Mouse (Mus musculus): Measurements from ENCODE around the gene Cenpu.

Cenpu gene

DNA sequence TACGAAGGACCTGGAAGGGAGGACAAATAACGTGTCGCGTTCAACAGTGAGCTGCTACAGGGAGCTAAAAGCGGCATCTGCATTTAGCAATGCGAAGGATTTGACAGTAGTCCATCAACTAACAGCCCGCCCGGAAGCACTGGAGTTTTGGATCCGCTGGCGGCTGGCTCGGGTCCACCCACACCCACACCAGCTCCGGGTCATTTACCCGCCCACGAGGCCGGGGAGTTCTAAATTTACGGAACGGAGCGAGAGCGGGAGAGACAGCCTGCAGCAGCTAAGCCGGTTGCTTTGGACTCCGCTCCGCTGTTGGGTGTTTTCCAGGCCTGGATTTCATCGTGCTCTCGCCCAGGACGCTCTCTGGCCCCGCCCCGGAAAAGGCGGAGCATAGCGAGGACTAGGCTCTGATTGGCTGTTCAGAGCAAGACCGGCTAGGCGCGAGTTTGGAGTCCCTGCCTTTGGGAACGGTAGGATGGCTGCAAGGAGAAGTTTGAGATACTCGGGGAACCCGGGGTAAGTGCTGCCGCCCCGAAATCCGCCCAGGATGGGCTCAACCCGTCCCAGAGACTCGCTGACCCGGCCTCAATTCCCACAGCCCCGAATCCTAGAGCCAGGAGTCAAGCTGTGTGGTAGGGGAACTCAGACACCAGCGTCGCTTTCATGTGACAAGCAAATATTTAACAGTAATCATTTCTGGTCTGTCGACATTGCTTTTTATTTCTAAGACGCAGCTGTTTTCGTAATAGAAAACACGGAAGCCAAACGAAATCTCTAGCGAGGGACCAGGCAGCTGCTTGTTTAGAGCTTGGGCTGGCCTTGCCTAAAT lies at the start of gene Cenpu:
TSS of gene Cenpu (plus strand) at position 414 of the 826 bp plus-strand sequence.
- in situ Hi-C loops (cut with MboI, MseI) = loop anchor here (5.0 to 25.0 kb wide), 5 partner anchors 80 to 810 kb away; partner anchors contain the start of genes Acsl1 (in 1 of the 2), Irf2 (in 1 of the 2) and Lrp2bp (in 1 of the 2)

GRCm38 (mm10) chr8:46502333-46503071 lies 49.3 kb upstream of the Cenpu start:
- in situ Hi-C loops (cut with MboI, MseI) = no loop called here

GRCm38 (mm10) chr8:46503072-46503695 lies 48.6 kb upstream of the Cenpu start:
- in situ Hi-C loops (cut with MboI, MseI) = no loop called here

GRCm38 (mm10) chr8:46504196-46504595 lies 47.6 kb upstream of the Cenpu start:
- in situ Hi-C loops (cut with MboI, MseI) = no loop called here

DNA sequence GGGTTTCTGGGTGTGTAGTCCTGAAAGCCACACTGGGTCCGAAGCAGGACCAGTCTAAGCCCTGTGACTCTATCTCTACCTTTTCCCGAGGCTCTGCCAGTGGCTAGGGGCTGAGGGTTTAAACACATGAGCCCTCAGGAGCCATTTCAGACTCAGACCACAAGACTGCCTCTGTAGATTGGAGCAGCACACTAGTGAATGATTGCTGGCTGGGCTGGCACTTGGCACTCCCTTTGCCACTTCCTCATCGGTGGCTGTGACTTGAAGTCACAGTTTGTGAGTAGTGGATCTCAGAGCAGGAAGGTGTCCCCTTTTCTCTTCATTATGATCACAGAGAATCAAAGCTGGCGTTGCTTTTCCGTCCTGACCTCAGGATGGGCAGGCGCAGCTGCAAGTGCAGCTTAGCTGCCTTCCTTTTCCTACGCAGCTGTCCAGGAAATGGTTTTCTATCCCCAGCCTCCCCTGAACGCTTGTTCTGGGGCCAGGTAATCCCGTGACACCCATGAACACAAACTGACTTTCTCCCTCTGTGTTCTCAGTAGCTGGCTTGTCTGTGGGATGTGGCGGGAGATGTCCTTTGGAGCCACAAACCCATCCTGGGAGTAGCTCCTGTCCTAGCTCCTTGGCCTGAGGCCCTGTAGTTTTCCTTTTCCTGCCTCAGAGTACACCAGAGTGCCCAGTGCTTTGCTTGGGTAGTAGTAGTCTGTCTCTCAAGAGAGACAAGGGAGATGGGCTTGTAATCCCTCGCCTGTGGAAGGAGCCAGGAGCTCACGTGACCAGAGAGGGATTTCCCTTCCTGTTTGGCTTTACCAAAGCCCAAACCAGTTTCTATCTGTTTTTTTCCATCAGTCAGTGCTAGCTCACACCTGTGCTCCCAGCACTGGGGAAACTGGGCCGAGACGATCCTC lies 43.1 kb upstream of the Cenpu start:
- in situ Hi-C loops (cut with MboI, MseI) = no loop called here

DNA sequence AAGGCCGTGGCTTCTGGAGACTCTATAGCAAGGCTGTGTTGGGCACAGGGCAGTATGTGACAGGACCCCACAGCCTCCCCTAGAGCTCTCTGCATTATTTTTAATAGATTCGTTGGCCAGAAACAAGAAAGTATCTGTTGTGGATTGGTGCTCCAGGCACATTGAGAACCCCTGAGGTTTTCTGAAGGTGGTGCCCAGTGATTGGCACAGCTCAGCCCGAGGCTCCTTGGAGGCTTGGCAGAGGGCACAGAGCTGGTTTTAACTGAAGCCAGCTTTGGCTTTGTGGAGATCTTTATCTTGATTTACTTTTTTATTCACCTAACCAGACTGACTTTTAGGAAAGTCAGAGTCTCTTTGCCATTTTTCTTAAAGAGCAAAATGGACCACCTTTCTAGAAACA lies 42.4 kb upstream of the Cenpu start:
- in situ Hi-C loops (cut with MboI, MseI) = no loop called here

DNA sequence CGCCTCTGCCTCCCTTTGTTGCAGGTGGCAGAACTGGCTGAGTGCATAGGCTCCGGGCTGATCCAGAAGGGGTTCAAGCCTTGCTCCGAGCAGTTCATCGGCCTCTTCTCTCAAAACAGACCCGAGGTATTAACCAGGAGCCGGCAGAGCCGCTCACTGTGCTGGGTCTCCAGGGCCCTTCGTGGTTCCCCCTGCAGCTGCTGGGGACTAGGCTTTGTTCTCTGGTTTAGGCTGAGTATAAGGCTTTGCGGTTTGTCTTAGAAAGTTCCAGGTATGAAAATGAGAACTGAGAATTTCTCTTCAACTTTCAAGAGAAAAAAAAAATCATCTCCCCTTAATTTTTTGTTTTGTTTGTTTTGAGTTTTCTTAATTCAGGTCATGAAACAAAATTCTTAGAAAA lies 40.5 kb upstream of the Cenpu start:
- in situ Hi-C loops (cut with MboI, MseI) = no loop called here

DNA sequence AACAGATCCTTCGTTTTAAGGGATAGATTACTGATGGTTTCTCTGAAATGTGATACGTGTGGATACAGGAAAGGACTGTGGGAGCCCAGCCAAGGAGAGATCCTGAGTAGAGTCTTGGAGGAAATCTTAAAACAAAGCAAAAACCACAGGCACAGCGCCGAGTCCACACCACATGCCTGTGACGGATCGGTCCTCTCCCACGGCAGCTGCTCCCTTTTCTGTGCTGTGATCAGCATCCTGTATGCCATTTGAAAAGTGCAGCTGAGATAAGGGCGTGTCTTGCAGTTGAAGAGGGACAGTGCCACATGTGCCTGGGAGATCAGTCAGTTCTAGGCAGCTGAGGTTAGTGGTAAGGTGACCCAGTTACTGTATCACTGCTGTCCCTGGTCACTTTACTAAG lies 39.3 kb upstream of the Cenpu start:
- in situ Hi-C loops (cut with MboI, MseI) = no loop called here

GRCm38 (mm10) chr8:46514027-46514426 lies 37.8 kb upstream of the Cenpu start:
- in situ Hi-C loops (cut with MboI, MseI) = no loop called here

GRCm38 (mm10) chr8:46520667-46521066 lies 31.2 kb upstream of the Cenpu start:
- in situ Hi-C loops (cut with MboI, MseI) = no loop called here

- in situ Hi-C loops (cut with MboI, MseI) = no loop called here
These were observed 25.7 kb upstream of the Cenpu start for GRCm38 (mm10) chr8:46526098-46526497.

DNA sequence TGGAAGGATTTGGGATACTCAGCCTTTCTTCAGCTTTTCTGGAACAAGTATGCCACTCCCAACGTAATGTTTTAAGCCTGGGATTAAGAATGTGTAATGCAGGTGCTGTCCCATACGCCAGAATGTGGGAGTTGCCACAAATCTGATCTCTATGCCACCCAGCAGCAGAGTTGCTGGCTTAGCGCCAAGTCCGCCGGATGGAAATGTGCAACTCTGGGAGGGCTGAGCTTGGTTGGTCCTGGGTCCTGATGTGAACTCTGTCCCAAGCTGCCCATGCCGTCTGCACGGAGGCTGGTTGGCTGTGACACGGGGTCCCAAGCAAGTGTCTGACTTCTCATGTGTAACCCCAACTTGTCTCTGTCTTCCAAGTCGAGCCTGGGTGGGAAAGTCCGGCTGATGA lies 25.0 kb upstream of the Cenpu start:
- in situ Hi-C loops (cut with MboI, MseI) = no loop called here

DNA sequence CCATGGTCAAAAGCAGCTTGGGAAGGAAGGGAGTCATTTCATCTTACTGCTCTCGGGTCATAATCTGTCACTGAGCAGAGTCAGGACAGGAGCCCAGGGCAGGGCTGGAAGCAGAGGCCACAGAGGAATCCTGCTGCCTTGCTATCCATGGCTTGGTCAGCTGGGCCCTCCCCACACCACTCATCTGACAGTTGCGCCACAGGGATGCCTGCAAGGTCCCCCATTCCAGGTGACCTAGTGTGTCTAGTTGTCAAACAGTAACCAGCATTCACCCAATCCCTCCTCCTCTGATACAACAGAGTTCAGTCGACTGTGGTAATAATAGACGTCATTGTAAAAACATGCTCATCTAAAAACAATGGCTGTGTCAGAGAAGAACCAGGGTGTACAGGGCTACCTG lies 22.3 kb upstream of the Cenpu start:
- in situ Hi-C loops (cut with MboI, MseI) = no loop called here

DNA sequence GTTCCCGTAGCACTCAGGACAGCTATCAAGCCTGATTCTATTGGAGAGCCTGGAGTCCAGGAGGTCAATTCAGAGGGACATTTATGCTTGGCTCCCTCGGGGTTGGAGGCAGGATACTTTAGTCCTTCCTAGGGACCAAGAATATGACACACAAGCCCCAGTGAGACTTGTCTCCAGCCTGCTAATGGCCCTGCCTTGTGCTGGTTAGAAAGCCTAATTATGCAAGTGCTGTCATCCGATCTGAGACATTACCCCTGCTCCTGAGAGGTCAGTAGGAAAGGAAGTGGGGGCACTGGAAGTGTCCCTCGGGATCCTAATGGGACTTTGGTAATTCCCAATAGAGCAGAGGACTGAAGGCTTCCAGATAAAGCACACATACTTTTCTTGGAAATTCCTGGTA lies 21.3 kb upstream of the Cenpu start:
- in situ Hi-C loops (cut with MboI, MseI) = no loop called here

GRCm38 (mm10) chr8:46533926-46534325 lies 17.9 kb upstream of the Cenpu start:
- in situ Hi-C loops (cut with MboI, MseI) = no loop called here

GRCm38 (mm10) chr8:46539701-46540100 lies 12.1 kb upstream of the Cenpu start:
- in situ Hi-C loops (cut with MboI, MseI) = loop anchor here in 1 of 2 experiments (5.0 kb wide), 1 partner anchor 217 kb away; no protein-coding TSS in a partner anchor

- in situ Hi-C loops (cut with MboI, MseI) = loop anchor here in 1 of 2 experiments (5.0 kb wide), 1 partner anchor 221 kb away; no protein-coding TSS in a partner anchor
These were observed 8.6 kb upstream of the Cenpu start for GRCm38 (mm10) chr8:46543191-46543590.

DNA sequence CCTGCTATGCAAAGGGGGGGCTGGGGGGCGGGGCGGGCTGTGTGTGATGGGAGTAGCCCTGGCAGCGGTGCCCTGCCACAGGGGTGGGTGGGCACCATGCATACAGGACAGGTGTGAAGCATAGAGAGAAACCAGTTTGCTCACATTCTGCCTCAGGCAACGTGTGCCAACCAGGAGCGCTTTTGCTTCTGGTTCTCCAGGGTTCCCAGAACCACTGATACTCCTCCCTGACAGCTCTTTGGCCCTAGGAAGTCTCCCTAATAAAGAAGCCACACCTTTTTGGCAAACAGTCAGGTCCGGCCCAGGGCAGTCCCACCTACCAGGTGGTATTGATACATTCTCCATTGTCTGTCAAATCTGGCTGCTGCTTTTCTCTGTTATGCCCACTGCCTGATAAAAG lies 8.2 kb upstream of the Cenpu start:
- in situ Hi-C loops (cut with MboI, MseI) = loop anchor here in 1 of 2 experiments (5.0 kb wide), 1 partner anchor 221 kb away; no protein-coding TSS in a partner anchor

DNA sequence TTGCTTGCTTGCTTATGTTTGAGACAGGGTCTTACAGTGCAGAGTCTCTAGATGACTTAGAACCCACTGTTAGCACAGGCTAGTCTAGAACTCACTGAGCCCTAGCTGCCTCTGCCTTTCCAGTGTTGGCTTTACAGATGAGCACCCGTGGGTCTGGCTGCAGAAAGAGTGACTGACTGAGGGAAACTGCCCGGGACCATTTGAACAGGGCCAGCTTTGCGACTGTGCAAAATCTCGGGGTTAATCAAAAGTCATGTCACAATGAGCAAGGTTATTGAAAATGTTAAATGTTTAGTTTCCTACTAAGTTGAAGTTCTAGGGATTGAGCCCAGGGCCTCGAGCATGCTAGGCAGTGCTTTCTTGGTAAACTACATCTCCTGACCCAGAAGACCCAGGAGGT lies 6.0 kb upstream of the Cenpu start:
- in situ Hi-C loops (cut with MboI, MseI) = loop anchor here in 1 of 2 experiments (5.0 kb wide), 2 partner anchors 234 to 304 kb away; no protein-coding TSS in a partner anchor

GRCm38 (mm10) chr8:46546431-46547176 lies 5.2 kb upstream of the Cenpu start:
- in situ Hi-C loops (cut with MboI, MseI) = loop anchor here in 1 of 2 experiments (5.0 kb wide), 2 partner anchors 234 to 304 kb away; no protein-coding TSS in a partner anchor
